Mouse (Mus musculus): ENCODE data around the gene AY761185.

DNA sequence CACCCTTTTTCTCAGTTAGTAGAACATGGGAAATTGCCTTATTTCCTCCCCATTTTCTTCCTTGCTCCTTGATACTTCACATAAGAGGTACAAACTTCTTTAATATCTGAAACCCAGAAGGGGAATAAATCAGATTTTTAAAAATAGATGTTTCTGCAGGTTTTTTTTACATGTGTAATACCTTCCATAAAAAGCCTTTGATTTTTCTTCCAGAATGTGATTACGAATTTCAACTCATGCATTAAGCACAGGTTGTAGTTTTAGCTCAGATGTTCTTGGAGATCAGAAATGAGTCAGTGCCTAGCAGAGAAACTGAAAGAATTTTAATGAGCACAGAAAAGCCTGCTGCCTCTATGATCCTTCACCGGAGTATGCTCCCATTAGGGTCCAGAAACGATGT is 22.5 kb downstream of the AY761185 start, which contains the start of gene Gm6040:
- TF ChIP-seq CTCF (IDR thresholded peaks at IDR 0.05; ENCODE audit: low read depth, low read length), result no peak
- no peak for TF ChIP-seq POLR2A (IDR thresholded peaks at IDR 0.05; ENCODE audit: insufficient read depth, low read length)

All from ES-Bruce4 (cell line).